Mouse (Mus musculus): ENCODE data around the gene Rtf1.

DNA sequence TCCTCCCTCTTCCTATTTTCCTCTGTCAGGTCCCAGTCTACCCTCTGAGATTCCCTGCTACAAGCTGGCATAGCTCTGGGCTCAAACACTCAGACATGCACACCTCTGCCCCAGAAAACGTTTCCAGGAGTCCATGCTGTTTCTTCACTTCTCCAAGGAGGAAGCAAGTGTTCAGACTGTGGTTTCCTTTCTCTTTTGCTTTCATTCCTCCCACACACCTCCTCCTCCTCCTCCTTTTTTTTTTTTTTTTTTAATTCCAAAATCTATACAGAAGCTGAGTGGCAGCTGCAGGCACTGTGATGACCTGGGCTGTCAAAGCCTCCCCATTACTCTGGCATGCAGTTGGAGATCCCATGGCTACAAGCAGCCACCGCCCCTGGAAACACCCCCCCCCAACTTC, 65.7 kb downstream of the Rtf1 start:
- TF ChIP-seq CTCF (IDR thresholded peaks at IDR 0.05) (no peak), EP300 (IDR thresholded peaks at IDR 0.05) (no peak)
